Mouse (Mus musculus) testis, adult 2 months (tissue): ENCODE data around the gene Zbed3. TPM values are rescaled to one million over a fixed set of nuclear protein-coding genes. Genes with fewer than 3 reads are reported as not detected.

Experiments used
- H3K27ac ChIP-seq: fragments of 200-500 bp; 2 replicates; pipeline ENCODE4 v1.5.1; 2012; ENCODE audit warnings: low read depth, low read length; ENCODE audit not compliant: control insufficient read depth, insufficient read depth
- H3K27me3 ChIP-seq: fragments of 200-500 bp; 2 replicates; pipeline ENCODE4 v1.6.1; 2012; ENCODE audit warnings: mild to moderate bottlenecking, low read length, moderate library complexity; ENCODE audit not compliant: control insufficient read depth, insufficient read depth
- H3K36me3 ChIP-seq: fragments of 200-500 bp; 2 replicates; pipeline ENCODE4 v1.6.1; 2012; ENCODE audit warnings: mild to moderate bottlenecking, low read length; ENCODE audit not compliant: control insufficient read depth, insufficient read depth
- H3K4me1 ChIP-seq: fragments of 200-500 bp; 2 replicates; pipeline ENCODE4 v1.6.1; 2012; ENCODE audit warnings: low read length; ENCODE audit not compliant: control insufficient read depth, insufficient read depth
- H3K4me3 ChIP-seq: fragments of 200-500 bp; 2 replicates; pipeline ENCODE4 v1.5.1; 2012; ENCODE audit warnings: low read depth, mild to moderate bottlenecking, low read length, moderate library complexity, mixed read lengths; ENCODE audit not compliant: control insufficient read depth
- CTCF ChIP-seq: fragments of 200-500 bp; IDR thresholded peaks from 2 replicates; pipeline ENCODE4 v1.5.1; 2012; ENCODE audit warnings: low read depth, mild to moderate bottlenecking, inconsistent platforms, low read length, moderate library complexity; ENCODE audit not compliant: control insufficient read depth, insufficient read depth, insufficient replicate concordance
- POLR2A ChIP-seq: fragments of 200-500 bp; IDR thresholded peaks from 2 replicates; pipeline ENCODE4 v1.6.1; 2012; ENCODE audit warnings: low read depth, mild to moderate bottlenecking, inconsistent platforms, low read length, moderate library complexity; ENCODE audit not compliant: control insufficient read depth
- polyA plus RNA-seq: library from polyadenylated mRNA; depleted of rRNA; stranded (reverse); fragments of >200 nt; gene quantifications from 2 replicates; pipeline ENCODE4 v1.2.3, GENCODE M21; 2012

Gene Zbed3
- polyA plus RNA-seq, 1 experiment: 26.5 TPM

DNA sequence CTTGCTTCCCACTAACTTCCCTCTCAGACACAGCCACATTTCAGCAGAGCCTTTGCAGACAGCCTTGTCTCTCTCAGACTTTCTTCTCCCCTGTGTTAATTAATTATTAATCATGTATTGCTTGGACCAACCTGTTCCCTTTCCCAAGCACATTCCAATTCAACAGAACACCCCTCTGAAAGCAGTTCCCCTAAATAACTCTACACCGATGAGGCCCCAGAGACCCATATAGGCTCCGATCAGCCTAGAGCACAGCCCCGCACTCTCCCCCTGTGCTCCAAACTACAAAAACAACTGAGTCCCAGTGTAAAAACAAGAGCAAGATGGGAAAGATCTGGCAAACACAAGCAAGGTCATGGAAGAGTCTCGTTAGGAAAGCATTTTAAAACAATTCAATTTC is 16.8 kb upstream of the Zbed3 start:
- Histone ChIP-seq H3K4me1 (no peaks in the 10 kb centered on the region), H3K4me3 (no peak overlapping the region), H3K27ac (no peak overlapping the region), H3K27me3 (no peaks in the 10 kb centered on the region), H3K36me3 (no peaks in the 10 kb centered on the region)
- TF ChIP-seq CTCF (no peak), POLR2A (no peak)

DNA sequence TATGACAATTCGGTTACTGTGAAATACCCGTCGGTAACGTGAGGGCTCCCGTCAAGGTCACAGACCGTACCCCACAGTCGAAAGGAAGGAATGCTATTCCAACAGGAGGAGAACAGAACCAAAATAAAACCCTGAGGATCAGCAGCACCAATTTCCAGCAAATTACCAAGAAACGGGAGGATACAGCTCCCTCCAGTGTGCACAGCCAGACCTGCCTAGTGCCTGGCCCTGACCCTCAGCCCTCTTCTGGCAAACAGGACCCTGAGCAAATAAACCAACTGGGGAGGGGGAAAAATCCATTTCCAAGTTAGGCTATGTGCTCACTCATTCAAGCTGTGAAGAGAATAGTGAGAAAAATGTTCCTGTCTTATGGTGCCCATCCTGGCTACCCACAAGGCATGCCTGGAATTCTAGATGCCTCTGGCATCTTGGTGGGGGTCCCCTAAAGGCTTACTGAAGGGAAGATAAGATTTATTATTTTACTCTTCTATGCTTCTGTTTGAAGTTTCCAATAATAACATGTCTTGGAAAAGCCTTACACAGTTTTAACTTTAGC is 16.2 kb upstream of the Zbed3 start:
- TF ChIP-seq POLR2A: no peak
- TF ChIP-seq CTCF: no peak
- Histone ChIP-seq H3K27ac (no peak overlapping the region), H3K4me1 (no peaks in the 10 kb centered on the region), H3K27me3 (no peaks in the 10 kb centered on the region), H3K4me3 (no peak overlapping the region), H3K36me3 (no peaks in the 10 kb centered on the region)

DNA sequence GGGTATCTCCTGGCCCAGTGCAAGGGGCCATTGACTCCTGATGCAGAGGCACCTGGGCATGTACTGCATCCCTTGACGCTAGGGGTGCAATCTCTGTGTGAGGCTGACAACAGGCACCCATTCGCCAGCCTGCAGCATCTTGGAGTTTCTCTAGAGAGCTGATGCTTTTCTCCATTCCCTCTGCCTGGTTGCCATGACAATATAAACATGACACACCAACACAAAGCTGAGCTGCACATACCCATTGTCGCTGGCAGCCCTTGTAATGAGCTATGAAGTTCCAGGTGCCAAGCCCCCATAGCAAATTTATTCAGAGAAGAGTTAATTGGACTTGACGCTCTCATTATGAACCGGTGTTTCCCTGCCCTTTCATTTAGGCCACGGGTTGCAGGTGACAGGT is 11.4 kb upstream of the Zbed3 start:
- Histone ChIP-seq H3K27me3 (no peaks in the 10 kb centered on the region), H3K36me3 (no peaks in the 10 kb centered on the region), H3K27ac (no peak overlapping the region), H3K4me3 (no peak overlapping the region), H3K4me1 (no peaks in the 10 kb centered on the region)
- TF ChIP-seq CTCF (no peak), POLR2A (no peak)

DNA sequence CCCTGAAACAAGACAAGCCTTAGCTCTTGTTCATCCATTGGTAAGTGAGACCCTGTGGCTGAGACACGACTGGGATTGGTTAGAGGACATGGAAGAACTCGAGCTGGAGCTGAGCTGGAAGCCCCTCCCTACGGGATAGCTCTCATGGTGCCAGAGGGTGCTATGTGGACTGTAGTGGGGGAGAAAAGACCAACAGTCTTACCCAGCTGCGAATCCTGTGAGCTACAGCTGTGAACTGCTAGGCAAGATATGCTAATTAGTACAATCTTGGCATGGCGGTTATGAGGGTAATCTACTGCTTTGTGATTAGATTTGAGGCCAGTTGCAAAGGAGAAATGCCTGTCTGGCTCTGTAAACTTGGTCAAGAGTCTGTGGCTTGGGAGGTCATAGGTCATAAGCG is 4.3 kb upstream of the Zbed3 start:
- Histone ChIP-seq H3K27ac (no peak overlapping the region), H3K36me3 (no peaks in the 10 kb centered on the region), H3K4me1 (peaks cover 10% of the 10 kb centered on the region), H3K4me3 (no peak overlapping the region), H3K27me3 (no peaks in the 10 kb centered on the region)
- no peak for TF ChIP-seq CTCF
- no peak for TF ChIP-seq POLR2A

DNA sequence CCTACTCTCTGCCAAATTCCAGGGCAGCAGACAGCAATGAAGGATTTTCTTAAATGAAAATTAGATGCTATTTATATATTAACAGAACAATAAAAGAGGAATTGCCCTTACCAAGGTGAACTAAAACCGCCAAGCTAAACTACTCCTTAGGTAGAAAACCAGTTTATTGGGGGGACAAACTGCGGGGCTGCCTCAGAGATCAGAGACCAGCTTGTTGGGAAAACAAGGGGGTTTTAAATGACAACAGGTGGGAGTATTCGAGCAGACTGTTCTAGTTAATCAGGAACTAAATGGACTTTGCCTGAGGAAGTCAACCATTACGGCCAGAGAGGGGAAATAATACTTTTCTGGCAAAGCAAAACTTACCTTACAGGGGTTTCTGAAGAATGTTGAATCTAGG is 3.0 kb upstream of the Zbed3 start:
- TF ChIP-seq POLR2A: no peak
- TF ChIP-seq CTCF: no peak

DNA sequence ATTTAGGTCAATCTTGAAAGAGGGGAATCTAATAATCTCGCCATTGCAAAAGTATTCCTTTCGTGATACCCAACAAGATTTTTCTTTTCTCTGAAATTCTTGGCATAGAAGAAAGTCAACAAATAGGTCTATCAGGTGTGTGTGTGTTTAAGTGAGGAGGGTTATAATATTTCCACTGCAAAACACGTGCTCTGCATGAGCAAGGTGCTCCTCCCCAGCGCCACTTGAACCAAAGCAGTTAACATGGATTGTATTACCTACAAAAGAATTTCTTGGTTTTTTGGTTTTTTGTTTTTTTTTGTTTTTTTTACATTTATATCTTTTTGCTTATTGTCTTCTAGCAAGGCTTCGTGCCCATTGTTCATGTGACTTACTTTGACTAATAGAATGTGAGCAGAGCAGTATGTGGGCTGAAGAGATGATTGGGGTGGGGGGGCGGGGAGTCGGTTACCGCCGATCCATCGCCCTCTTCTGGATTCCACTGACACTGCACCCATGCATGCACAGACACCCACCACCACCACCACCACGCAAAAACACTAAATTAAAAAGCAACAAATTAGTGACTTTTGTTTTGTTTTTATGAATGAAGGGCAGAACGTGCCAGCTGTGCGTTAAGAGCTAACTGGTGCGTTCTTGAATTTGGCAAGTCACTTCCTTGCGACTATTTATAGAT is 676 bp downstream of the Zbed3 start:
- Histone ChIP-seq H3K27ac (peak overlapping the region; percentile 93), H3K4me3 (peak overlapping the region; percentile 88), H3K27me3 (no peaks in the 10 kb centered on the region), H3K4me1 (peaks cover 20% of the 10 kb centered on the region), H3K36me3 (no peaks in the 10 kb centered on the region; the same call in 1 of the 2 replicates)
- TF ChIP-seq CTCF (0 out of 2 replicates have a peak, but pooled peaks have one; percentile 16), POLR2A (no peak)

More for the DNA sequence above, 3.0 kb upstream of the Zbed3 start:
- Histone ChIP-seq H3K4me3 (no peak overlapping the region), H3K27ac (no peak overlapping the region), H3K4me1 (peaks cover 10% of the 10 kb centered on the region), H3K27me3 (no peaks in the 10 kb centered on the region), H3K36me3 (no peaks in the 10 kb centered on the region)

DNA sequence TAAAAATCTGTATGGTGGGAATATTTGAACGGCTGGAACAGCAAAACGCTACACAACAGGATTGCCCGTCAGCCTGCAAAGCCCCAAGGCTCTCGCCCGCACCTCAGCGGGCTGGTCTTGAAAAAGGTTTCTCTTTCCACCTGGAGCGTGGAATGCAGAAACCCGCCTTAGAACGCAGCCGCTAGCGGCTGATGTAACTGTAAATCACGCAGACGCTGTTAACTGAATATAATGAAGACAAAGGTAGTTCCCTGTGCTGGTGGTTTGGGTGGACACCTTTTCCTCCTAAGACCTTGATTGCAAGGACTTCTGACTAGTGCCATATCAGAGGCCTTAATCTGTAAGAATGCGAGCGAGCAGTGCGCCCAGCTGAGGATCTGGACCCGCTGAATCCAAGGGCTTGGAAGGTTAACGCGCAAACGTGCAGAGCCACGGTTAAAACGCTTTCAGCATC is 1.2 kb downstream of the Zbed3 start:
- TF ChIP-seq POLR2A: no peak; the same call in 1 of the 2 replicates
- H3K27ac ChIP-seq: peak overlapping the region; percentile 93

More for the DNA sequence above, 1.2 kb downstream of the Zbed3 start:
- Histone ChIP-seq H3K36me3 (no peaks in the 10 kb centered on the region; the same call in 1 of the 2 replicates), H3K27me3 (no peaks in the 10 kb centered on the region), H3K4me3 (peak overlapping the region; percentile 88), H3K4me1 (peaks cover 20% of the 10 kb centered on the region)
